Comparison of ENCODE assay signal across 21 mouse cellular contexts in the genomic region with DNA sequence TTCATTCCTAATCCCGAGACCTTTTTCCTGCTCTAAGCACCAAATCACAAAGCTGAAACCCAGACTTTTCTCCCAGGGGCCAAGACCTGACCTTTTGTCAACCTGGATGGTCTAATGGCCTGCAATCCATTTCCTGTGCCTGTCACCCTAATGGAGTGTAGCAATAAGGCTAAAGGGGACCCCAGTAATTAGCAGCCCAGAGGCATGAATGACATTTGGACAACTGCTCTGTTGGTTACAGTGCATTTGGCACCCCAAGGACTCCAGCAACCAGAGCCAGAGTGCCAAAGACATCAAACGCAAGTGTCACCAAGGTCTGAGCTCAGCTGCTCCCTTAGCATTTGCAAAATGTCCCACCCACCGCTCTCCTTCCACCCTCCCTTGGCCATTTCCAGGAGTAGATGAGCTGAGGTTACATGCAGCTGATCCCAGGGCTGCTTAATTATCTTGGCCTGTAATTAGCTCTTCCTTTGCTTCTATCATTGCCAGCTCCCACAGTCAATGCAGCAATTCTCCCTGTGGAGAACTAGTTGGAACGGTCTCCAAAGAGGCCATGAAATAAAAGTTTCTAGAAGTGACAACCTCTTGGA. TPM values are rescaled to one million over a fixed set of nuclear protein-coding genes. Genes with fewer than 3 reads are reported as not detected.
DNase-seq lines count a peak whose midpoint lies in the region; ATAC-seq and TF ChIP-seq lines count a peak whose summit lies in the region.
"Had no signal": no experiment of that assay in that cellular context is flagged by ENCODE, and none has a peak within 500 bp of the region (broad histone marks: within the 10 kb centered on the region; RNA-seq: fewer than 3 reads in every experiment).

No protein-coding gene starts in this region.

- no peaks in the 10 kb centered on the region for H3K27me3 ChIP-seq in hindbrain, embryonic 11.5 days (ENCODE audit: control insufficient read depth, insufficient read depth, low read length)
- H3K27me3 ChIP-seq in hindbrain, embryonic 14.5 days (ENCODE audit: control insufficient read depth, insufficient read depth, low read length): no peaks in the 10 kb centered on the region
- no peaks in the 10 kb centered on the region for H3K27me3 ChIP-seq in midbrain, postnatal 0 days (ENCODE audit: insufficient read depth, low read length)
- no peaks in the 10 kb centered on the region for H3K27me3 ChIP-seq in midbrain, embryonic 16.5 days (ENCODE audit: control insufficient read depth, insufficient read depth, low read depth, low read length)
- H3K27me3 ChIP-seq in hindbrain, postnatal 0 days (ENCODE audit: insufficient read depth, low read length): no peaks in the 10 kb centered on the region
- H3K27me3 ChIP-seq: heart, embryonic 12.5 days; limb, embryonic 13.5 days had no signal

- 0 out of 2 replicates have a peak, but pooled peaks have one; percentile 14 for ATAC-seq in hindbrain, embryonic 11.5 days (ENCODE audit: low FRiP score)
- ATAC-seq in hindbrain, embryonic 14.5 days (ENCODE audit: low FRiP score): no peak
- ATAC-seq in midbrain, postnatal 0 days (ENCODE audit: low FRiP score): no peak; the same call in 1 of the 2 replicates
- no peak for ATAC-seq in midbrain, embryonic 16.5 days
- peak; percentile 56 for ATAC-seq in hindbrain, postnatal 0 days
- ATAC-seq: inflammation-experienced regulatory T-cells, adult 6 months had no signal

- no peak overlapping the region for H3K27ac ChIP-seq in hindbrain, embryonic 11.5 days (ENCODE audit: low read depth, low read length)
- H3K27ac ChIP-seq in hindbrain, embryonic 14.5 days: no peak overlapping the region
- H3K27ac ChIP-seq in midbrain, postnatal 0 days (ENCODE audit: low read depth, low read length): no peak overlapping the region
- no peak overlapping the region for H3K27ac ChIP-seq in midbrain, embryonic 16.5 days (ENCODE audit: low read length)
- no peak overlapping the region for H3K27ac ChIP-seq in hindbrain, postnatal 0 days
- H3K27ac ChIP-seq: limb, embryonic 13.5 days; liver, embryonic 14.5 days; macrophage had no signal

- peak; percentile 25 for DNase-seq in embryo, embryonic 10 days (ENCODE audit: low spot score)
- DNase-seq in embryo, embryonic 11 days: no peak
- peak; percentile 9 for DNase-seq in hindbrain, embryonic 11.5 days (ENCODE audit: low spot score)
- DNase-seq in hindbrain, embryonic 14.5 days (ENCODE audit: low spot score): no peak
- peak; percentile 55 for DNase-seq in midbrain, postnatal 0 days (ENCODE audit: low spot score)
- peak; percentile 48 for DNase-seq in hindbrain, postnatal 0 days (ENCODE audit: low spot score)
- no peak for DNase-seq in ovary, adult 18-20 months (ENCODE audit: low spot score)
- DNase-seq: B cell, adult 2 months; heart, postnatal 14 days; right cerebral cortex, postnatal 25 days; thymus, adult 18-20 months; thymus, postnatal 4 days had no signal

- no peaks in the 10 kb centered on the region for H3K9me3 ChIP-seq in hindbrain, embryonic 11.5 days (ENCODE audit: control insufficient read depth, low read length)
- no peaks in the 10 kb centered on the region for H3K9me3 ChIP-seq in hindbrain, embryonic 14.5 days (ENCODE audit: control insufficient read depth, low read length)
- H3K9me3 ChIP-seq in midbrain, postnatal 0 days (ENCODE audit: low read length): no peaks in the 10 kb centered on the region
- H3K9me3 ChIP-seq in midbrain, embryonic 16.5 days (replicated peaks; ENCODE audit: control insufficient read depth, low read length, poor library complexity, severe bottlenecking): no peaks in the 10 kb centered on the region
- no peaks in the 10 kb centered on the region for H3K9me3 ChIP-seq in hindbrain, postnatal 0 days (ENCODE audit: low read length)
- H3K9me3 ChIP-seq: heart, embryonic 12.5 days; limb, embryonic 13.5 days had no signal

- H3K4me1 ChIP-seq in hindbrain, embryonic 11.5 days (replicated peaks; ENCODE audit: control insufficient read depth, insufficient read depth, low read length): no peaks in the 10 kb centered on the region
- H3K4me1 ChIP-seq in hindbrain, embryonic 14.5 days (replicated peaks; ENCODE audit: control insufficient read depth, insufficient read depth, low read length): no peaks in the 10 kb centered on the region
- no peaks in the 10 kb centered on the region for H3K4me1 ChIP-seq in midbrain, postnatal 0 days (ENCODE audit: insufficient read depth, low read length)
- no peaks in the 10 kb centered on the region for H3K4me1 ChIP-seq in midbrain, embryonic 16.5 days (ENCODE audit: control insufficient read depth, insufficient read depth, low read length)
- H3K4me1 ChIP-seq in hindbrain, postnatal 0 days (ENCODE audit: insufficient read depth, low read length): no peaks in the 10 kb centered on the region
- H3K4me1 ChIP-seq: heart, embryonic 12.5 days; limb, embryonic 13.5 days had no signal

- H3K36me3 ChIP-seq in hindbrain, embryonic 11.5 days (ENCODE audit: control insufficient read depth, insufficient read depth, low read length): no peaks in the 10 kb centered on the region
- H3K36me3 ChIP-seq in hindbrain, embryonic 14.5 days (replicated peaks; ENCODE audit: control insufficient read depth, insufficient read depth): no peaks in the 10 kb centered on the region
- H3K36me3 ChIP-seq in midbrain, postnatal 0 days (ENCODE audit: insufficient read depth, low read length): no peaks in the 10 kb centered on the region
- no peaks in the 10 kb centered on the region for H3K36me3 ChIP-seq in midbrain, embryonic 16.5 days (ENCODE audit: control insufficient read depth, insufficient read depth, low read length)
- H3K36me3 ChIP-seq in hindbrain, postnatal 0 days (ENCODE audit: insufficient read depth, low read length): no peaks in the 10 kb centered on the region
- H3K36me3 ChIP-seq: heart, embryonic 12.5 days; limb, embryonic 13.5 days had no signal

- no peak overlapping the region for H3K4me2 ChIP-seq in hindbrain, embryonic 11.5 days (replicated peaks; ENCODE audit: low read depth, low read length)
- H3K4me2 ChIP-seq in hindbrain, embryonic 14.5 days (replicated peaks): no peak overlapping the region
- H3K4me2 ChIP-seq in midbrain, postnatal 0 days (ENCODE audit: low read depth, low read length, poor library complexity, severe bottlenecking): no peak overlapping the region
- H3K4me2 ChIP-seq in midbrain, embryonic 16.5 days (ENCODE audit: low read length): no peak overlapping the region
- H3K4me2 ChIP-seq in hindbrain, postnatal 0 days (ENCODE audit: low read depth, low read length): no peak overlapping the region
- H3K4me2 ChIP-seq: heart, embryonic 12.5 days; limb, embryonic 13.5 days; midbrain, embryonic 11.5 days had no signal

- TF ChIP-seq CTCF in midbrain, postnatal 0 days (IDR thresholded peaks at IDR 0.05): no peak
- no peak for TF ChIP-seq CTCF in hindbrain, postnatal 0 days (IDR thresholded peaks at IDR 0.05; ENCODE audit: low read depth)

- no peak overlapping the region for H3K9ac ChIP-seq in hindbrain, embryonic 11.5 days (ENCODE audit: low read depth, low read length)
- H3K9ac ChIP-seq in hindbrain, embryonic 14.5 days: no peak overlapping the region
- H3K9ac ChIP-seq in midbrain, postnatal 0 days (replicated peaks; ENCODE audit: low read length, poor library complexity, severe bottlenecking): no peak overlapping the region
- H3K9ac ChIP-seq in midbrain, embryonic 16.5 days (ENCODE audit: low read depth, low read length): no peak overlapping the region
- no peak overlapping the region for H3K9ac ChIP-seq in hindbrain, postnatal 0 days (replicated peaks; ENCODE audit: low read length)
- H3K9ac ChIP-seq: heart, embryonic 12.5 days; limb, embryonic 13.5 days; liver, embryonic 14.5 days had no signal

- 52% methylated on average over 4 of the region's 4 CpGs for WGBS in hindbrain, embryonic 11.5 days
- WGBS in hindbrain, embryonic 14.5 days: 54% methylated on average over 4 of the region's 4 CpGs
- 84% methylated on average over 4 of the region's 4 CpGs for WGBS in midbrain, postnatal 0 days
- WGBS in midbrain, embryonic 16.5 days: 76% methylated on average over 4 of the region's 4 CpGs
- WGBS in hindbrain, postnatal 0 days: 49% methylated on average over 4 of the region's 4 CpGs

- no peak overlapping the region for H3K4me3 ChIP-seq in hindbrain, embryonic 11.5 days (ENCODE audit: low read depth, low read length)
- no peak overlapping the region for H3K4me3 ChIP-seq in hindbrain, embryonic 14.5 days (replicated peaks; ENCODE audit: low read length)
- H3K4me3 ChIP-seq in midbrain, postnatal 0 days (ENCODE audit: low read depth, low read length): no peak overlapping the region
- no peak overlapping the region for H3K4me3 ChIP-seq in midbrain, embryonic 16.5 days (ENCODE audit: low read depth, low read length)
- H3K4me3 ChIP-seq in hindbrain, postnatal 0 days (ENCODE audit: low read length): no peak overlapping the region
- H3K4me3 ChIP-seq: erythroblast, embryonic 14.5 days; heart, embryonic 12.5 days; limb, embryonic 13.5 days had no signal

RNA-seq across cellular contexts. Expression of gene Masp1, which starts 47.8 kb away (rescaled TPM):
- polyA plus RNA-seq in hindbrain, embryonic 11.5 days (2014; fragmentation: Nextera tagmentation; extraction: Ambion mirVana): 21.6 and 24.4 TPM in 2 replicates
- 26.2 and 27.0 TPM in 2 replicates for polyA plus RNA-seq in hindbrain, embryonic 14.5 days (2014; fragmentation: Nextera tagmentation; extraction: Ambion mirVana)
- 29.7 and 32.8 TPM in 2 replicates for total RNA-seq in midbrain, postnatal 0 days (2014; rRNA removed)
- 21.4 and 22.6 TPM in 2 replicates for polyA plus RNA-seq in midbrain, postnatal 0 days (2015; fragmentation: Nextera tagmentation; extraction: Ambion mirVana)
- polyA plus RNA-seq in midbrain, embryonic 16.5 days (2015; fragmentation: Nextera tagmentation; extraction: Ambion mirVana): 26.8 and 29.6 TPM in 2 replicates
- total RNA-seq in hindbrain, postnatal 0 days (2014; rRNA removed): 24.7 and 34.8 TPM in 2 replicates
- polyA plus RNA-seq in hindbrain, postnatal 0 days (2015; fragmentation: Nextera tagmentation; extraction: Ambion mirVana): 21.4 and 21.9 TPM in 2 replicates
- total RNA-seq: granulocyte monocyte progenitor cell, adult 5-6 weeks had no signal
- polyA plus RNA-seq: erythroblast, embryonic 14.5 days; inflammation-experienced regulatory T-cells, adult 6 months had no signal

RNA-seq across cellular contexts. Expression of gene Rtp4, which starts 48.4 kb away (rescaled TPM):
- polyA plus RNA-seq in hindbrain, embryonic 11.5 days (2014; fragmentation: Nextera tagmentation; extraction: Ambion mirVana): 2.7 and 3.1 TPM in 2 replicates
- polyA plus RNA-seq in hindbrain, embryonic 14.5 days (2014; fragmentation: Nextera tagmentation; extraction: Ambion mirVana): 4.0 and 4.6 TPM in 2 replicates
- total RNA-seq in midbrain, postnatal 0 days (2014; rRNA removed): 8.4 and 12.1 TPM in 2 replicates
- polyA plus RNA-seq in midbrain, postnatal 0 days (2015; fragmentation: Nextera tagmentation; extraction: Ambion mirVana): 6.3 and 8.8 TPM in 2 replicates
- polyA plus RNA-seq in midbrain, embryonic 16.5 days (2015; fragmentation: Nextera tagmentation; extraction: Ambion mirVana): 2.6 and 2.8 TPM in 2 replicates
- total RNA-seq in hindbrain, postnatal 0 days (2014; rRNA removed): 4.7 and 11.7 TPM in 2 replicates
- 8.6 and 9.9 TPM in 2 replicates for polyA plus RNA-seq in hindbrain, postnatal 0 days (2015; fragmentation: Nextera tagmentation; extraction: Ambion mirVana)

Comparison
In these comparisons a context has a peak if more than half of its experiments do, and no peak if none do; other contexts are left out.
1. DNase-seq: peak in embryo, embryonic 10 days (single experiment), hindbrain, embryonic 11.5 days (single experiment), midbrain, postnatal 0 days (single experiment) and hindbrain, postnatal 0 days (single experiment); none in embryo, embryonic 11 days (single experiment), hindbrain, embryonic 14.5 days (single experiment) and ovary, adult 18-20 months (single experiment).
2. ATAC-seq: peak in hindbrain, embryonic 11.5 days (single experiment) and hindbrain, postnatal 0 days (single experiment); none in hindbrain, embryonic 14.5 days (single experiment), midbrain, postnatal 0 days (single experiment) and midbrain, embryonic 16.5 days (single experiment).